28 mouse cellular contexts compared by ENCODE assay signal in the genomic region with DNA sequence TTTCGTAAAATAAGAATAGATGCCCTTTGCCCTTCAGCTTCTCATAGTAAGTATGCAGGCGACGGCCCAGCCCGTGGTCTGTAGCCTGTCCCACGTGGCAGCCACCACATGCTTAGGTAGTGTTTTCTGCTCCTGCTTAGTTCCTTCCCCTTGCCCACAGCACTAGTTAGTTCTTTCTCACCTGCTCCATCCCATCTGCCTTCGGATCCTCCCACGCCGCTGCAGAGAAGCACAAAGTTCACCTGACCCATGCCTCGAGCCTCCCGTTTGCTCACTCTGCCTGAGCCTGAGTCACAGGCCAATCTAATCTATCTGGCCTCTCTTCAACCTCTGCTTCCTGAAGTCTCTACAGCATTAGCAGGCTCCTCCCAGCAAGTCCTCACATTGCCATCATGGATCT. TPM values are rescaled to one million over a fixed set of nuclear protein-coding genes. Genes with fewer than 3 reads are reported as not detected.
DNase-seq lines count a peak whose midpoint lies in the region; ATAC-seq and TF ChIP-seq lines count a peak whose summit lies in the region.
"Had no signal": no experiment of that assay in that cellular context is flagged by ENCODE, and none has a peak within 500 bp of the region (broad histone marks: within the 10 kb centered on the region; RNA-seq: fewer than 3 reads in every experiment).

No protein-coding gene starts in this region.

- DNase-seq in kidney, adult 9 months, result peak; percentile 51
- DNase-seq in kidney, postnatal 25 days, result peak; percentile 40 to 76
- no peak for DNase-seq in liver, postnatal 0 days
- no peak for DNase-seq in retina, postnatal 1 day
- no peak for DNase-seq in adrenal gland, adult 2 months
- DNase-seq: B cell, adult 2 months; cerebellum, adult 11-12 months; cerebellum, postnatal 14 days; gastrocnemius, postnatal 14 days; heart, adult 11 months; left cerebral cortex, postnatal 4 days had no signal

- H3K9ac ChIP-seq in kidney, embryonic 15.5 days, result no peak overlapping the region
- no peak overlapping the region for H3K9ac ChIP-seq in intestine, embryonic 16.5 days (ENCODE audit: low read depth, low read length)
- no peak overlapping the region for H3K9ac ChIP-seq in liver, postnatal 0 days (replicated peaks)
- H3K9ac ChIP-seq in midbrain, embryonic 13.5 days (replicated peaks), result no peak overlapping the region
- H3K9ac ChIP-seq: limb, embryonic 15.5 days had no signal

- no peaks in the 10 kb centered on the region for H3K27me3 ChIP-seq in kidney, embryonic 15.5 days
- no peaks in the 10 kb centered on the region for H3K27me3 ChIP-seq in intestine, embryonic 16.5 days (replicated peaks; ENCODE audit: control insufficient read depth, insufficient read depth, low read length)
- no peaks in the 10 kb centered on the region for H3K27me3 ChIP-seq in liver, postnatal 0 days (ENCODE audit: insufficient read depth, low read length)
- H3K27me3 ChIP-seq in midbrain, embryonic 13.5 days, result no peaks in the 10 kb centered on the region
- H3K27me3 ChIP-seq: CH12.LX; limb, embryonic 15.5 days; Patski had no signal

- TF ChIP-seq EP300 in liver, postnatal 0 days (IDR thresholded peaks at IDR 0.05; ENCODE audit: low read depth), result no peak

- H3K4me3 ChIP-seq in kidney, embryonic 15.5 days (replicated peaks), result no peak overlapping the region
- no peak overlapping the region for H3K4me3 ChIP-seq in intestine, embryonic 16.5 days (ENCODE audit: low read length)
- no peak overlapping the region for H3K4me3 ChIP-seq in liver, postnatal 0 days (ENCODE audit: low read depth, low read length)
- H3K4me3 ChIP-seq in midbrain, embryonic 13.5 days (replicated peaks), result no peak overlapping the region
- H3K4me3 ChIP-seq: forebrain, embryonic 10.5 days; left cerebral cortex, adult 2 months; limb, embryonic 15.5 days; midbrain, embryonic 10.5 days had no signal

- H3K27ac ChIP-seq in kidney, embryonic 15.5 days, result no peak overlapping the region
- peak overlapping the region; percentile 87 for H3K27ac ChIP-seq in intestine, embryonic 16.5 days (ENCODE audit: low read length)
- H3K27ac ChIP-seq in liver, postnatal 0 days (ENCODE audit: low read depth), result no peak overlapping the region
- H3K27ac ChIP-seq in midbrain, embryonic 13.5 days, result no peak overlapping the region
- H3K27ac ChIP-seq: forebrain, embryonic 10.5 days; left cerebral cortex, adult 2 months; limb, embryonic 15.5 days; macrophage; midbrain, embryonic 10.5 days had no signal

- no peaks in the 10 kb centered on the region for H3K9me3 ChIP-seq in kidney, embryonic 15.5 days (replicated peaks)
- no peaks in the 10 kb centered on the region for H3K9me3 ChIP-seq in intestine, embryonic 16.5 days (ENCODE audit: control insufficient read depth, low read length)
- H3K9me3 ChIP-seq in liver, postnatal 0 days (ENCODE audit: low read length), result no peaks in the 10 kb centered on the region
- no peaks in the 10 kb centered on the region for H3K9me3 ChIP-seq in midbrain, embryonic 13.5 days
- H3K9me3 ChIP-seq: forebrain, embryonic 10.5 days; G1E; limb, embryonic 15.5 days; midbrain, embryonic 10.5 days had no signal

- no peak overlapping the region for H3K4me2 ChIP-seq in kidney, embryonic 15.5 days
- no peak overlapping the region for H3K4me2 ChIP-seq in intestine, embryonic 16.5 days (ENCODE audit: low read depth, low read length)
- H3K4me2 ChIP-seq in liver, postnatal 0 days (ENCODE audit: low read depth, low read length), result no peak overlapping the region
- H3K4me2 ChIP-seq in midbrain, embryonic 13.5 days (replicated peaks), result no peak overlapping the region
- H3K4me2 ChIP-seq: heart, embryonic 11.5 days; limb, embryonic 15.5 days had no signal

- no peaks in the 10 kb centered on the region for H3K4me1 ChIP-seq in kidney, embryonic 15.5 days
- H3K4me1 ChIP-seq in intestine, embryonic 16.5 days (ENCODE audit: control insufficient read depth, insufficient read depth, low read length), result peaks cover 27% of the 10 kb centered on the region
- H3K4me1 ChIP-seq in liver, postnatal 0 days (ENCODE audit: insufficient read depth), result peaks cover 28% of the 10 kb centered on the region
- H3K4me1 ChIP-seq in midbrain, embryonic 13.5 days (replicated peaks), result no peaks in the 10 kb centered on the region
- H3K4me1 ChIP-seq: forebrain, embryonic 10.5 days; limb, embryonic 15.5 days; midbrain, embryonic 10.5 days had no signal

- WGBS in kidney, embryonic 15.5 days, result 92% methylated on average over 10 of the region's 10 CpGs
- WGBS in intestine, embryonic 16.5 days, result 62% methylated on average over 10 of the region's 10 CpGs
- WGBS in liver, postnatal 0 days (ENCODE audit: insufficient replicate concordance), result 74% methylated on average over 10 of the region's 10 CpGs
- WGBS in midbrain, embryonic 13.5 days, result 97% methylated on average over 10 of the region's 10 CpGs

- ATAC-seq in kidney, embryonic 15.5 days (replicated peaks; ENCODE audit: low FRiP score), result no peak
- ATAC-seq in intestine, embryonic 16.5 days, result peak; percentile 68
- peak; percentile 47; the same call in 1 of the 2 replicates for ATAC-seq in liver, postnatal 0 days
- no peak for ATAC-seq in midbrain, embryonic 13.5 days
- ATAC-seq: forebrain, embryonic 16.5 days; hindbrain, embryonic 16.5 days; lung, postnatal 0 days; Patski had no signal

- H3K36me3 ChIP-seq in kidney, embryonic 15.5 days, result peaks cover 95% of the 10 kb centered on the region
- H3K36me3 ChIP-seq in intestine, embryonic 16.5 days (ENCODE audit: control insufficient read depth, insufficient read depth, low read length), result peaks cover 22% of the 10 kb centered on the region
- H3K36me3 ChIP-seq in liver, postnatal 0 days (replicated peaks; ENCODE audit: insufficient read depth, low read length), result peaks cover 68% of the 10 kb centered on the region
- peaks cover 94% of the 10 kb centered on the region for H3K36me3 ChIP-seq in midbrain, embryonic 13.5 days

- TF ChIP-seq CTCF in liver, postnatal 0 days (IDR thresholded peaks at IDR 0.05; ENCODE audit: low read depth), result no peak

RNA-seq across cellular contexts. Expression of gene Brpf3, which starts 11.5 kb away (rescaled TPM):
- polyA plus RNA-seq in kidney, embryonic 15.5 days (2015; fragmentation: Nextera tagmentation; extraction: Ambion mirVana), result 11.2 and 14.4 TPM in 2 replicates
- polyA plus RNA-seq in intestine, embryonic 16.5 days (2015; fragmentation: Nextera tagmentation; extraction: Ambion mirVana), result 16.6 and 21.4 TPM in 2 replicates
- 33.9 and 35.6 TPM in 2 replicates for polyA plus RNA-seq in liver, postnatal 0 days (2015; fragmentation: Nextera tagmentation; extraction: Ambion mirVana)
- total RNA-seq in adrenal gland, adult 2 months (2021), result 100 to 1,000 TPM in 1 of 2 experiments, 10 to 100 TPM in 1; 65.1 to 134 TPM
- polyA plus RNA-seq in adrenal gland, adult 2 months (2012; rRNA removed), result 60.3 and 70.1 TPM in 2 replicates
- 9.2 and 11.0 TPM in 2 replicates for polyA plus RNA-seq in midbrain, embryonic 13.5 days (2015; fragmentation: Nextera tagmentation; extraction: Ambion mirVana)

RNA-seq across cellular contexts. Expression of gene Mapk13, which starts 43.2 kb away (rescaled TPM):
- polyA plus RNA-seq in kidney, embryonic 15.5 days (2015; fragmentation: Nextera tagmentation; extraction: Ambion mirVana), result 44.7 and 46.4 TPM in 2 replicates
- polyA plus RNA-seq in intestine, embryonic 16.5 days (2015; fragmentation: Nextera tagmentation; extraction: Ambion mirVana), result 259 and 260 TPM in 2 replicates
- 25.2 and 27.6 TPM in 2 replicates for polyA plus RNA-seq in liver, postnatal 0 days (2015; fragmentation: Nextera tagmentation; extraction: Ambion mirVana)
- 100 to 1,000 TPM in 1 of 2 experiments, 10 to 100 TPM in 1; 97.4 to 350 TPM for total RNA-seq in adrenal gland, adult 2 months (2021)
- polyA plus RNA-seq in adrenal gland, adult 2 months (2012; rRNA removed), result 193 and 279 TPM in 2 replicates
- 0.58 and 0.96 TPM in 2 replicates for polyA plus RNA-seq in midbrain, embryonic 13.5 days (2015; fragmentation: Nextera tagmentation; extraction: Ambion mirVana)
- total RNA-seq: CH12.LX had no signal
- polyA plus RNA-seq: G1E had no signal

RNA-seq across cellular contexts. Expression of gene Pnpla1, which starts 45.9 kb away (rescaled TPM):
- 0.08 and 0.10 TPM in 2 replicates for polyA plus RNA-seq in kidney, embryonic 15.5 days (2015; fragmentation: Nextera tagmentation; extraction: Ambion mirVana)
- polyA plus RNA-seq in intestine, embryonic 16.5 days (2015; fragmentation: Nextera tagmentation; extraction: Ambion mirVana), result 1.7 and 1.9 TPM in 2 replicates
- polyA plus RNA-seq in liver, postnatal 0 days (2015; fragmentation: Nextera tagmentation; extraction: Ambion mirVana), result 0.09 and 0.16 TPM in 2 replicates
- total RNA-seq in adrenal gland, adult 2 months (2021), result under 1 TPM in 1 of 2 experiments, not detected in 1; 0.52 TPM
- polyA plus RNA-seq in adrenal gland, adult 2 months (2012; rRNA removed), result 0.04 and 0.09 TPM in 2 replicates
- not detected in 2 replicates for polyA plus RNA-seq in midbrain, embryonic 13.5 days (2015; fragmentation: Nextera tagmentation; extraction: Ambion mirVana)
- total RNA-seq: CH12.LX, G1E had no signal
- polyA plus RNA-seq: embryonic facial prominence, embryonic 11.5 days; forebrain, embryonic 10.5 days; forebrain, embryonic 16.5 days; G1E; hindbrain, embryonic 16.5 days; macrophage; midbrain, embryonic 10.5 days; Patski; thymus, postnatal 0 days had no signal

Comparison
In these comparisons a context has a peak if more than half of its experiments do, and no peak if none do; other contexts are left out.
1. DNase-seq: peak in kidney, adult 9 months (single experiment) and kidney, postnatal 25 days (2 of 2); none in liver, postnatal 0 days (single experiment), retina, postnatal 1 day (single experiment) and adrenal gland, adult 2 months (single experiment).
2. ATAC-seq: peak in intestine, embryonic 16.5 days (single experiment) and liver, postnatal 0 days (single experiment); none in kidney, embryonic 15.5 days (single experiment) and midbrain, embryonic 13.5 days (single experiment).
3. RNA of gene Mapk13, which starts 43.2 kb away (polyA plus RNA-seq): 193 to 279 TPM in adrenal gland, adult 2 months, 259 to 260 TPM in intestine, embryonic 16.5 days, 44.7 to 46.4 TPM in kidney, embryonic 15.5 days and 25.2 to 27.6 TPM in liver, postnatal 0 days; 0.58 to 0.96 TPM in midbrain, embryonic 13.5 days; every median in the first group is over 10 times any median in the second.